Mouse (Mus musculus) c-Kit-positive CD71-negative TER-119-negative erythroid progenitor cells, embryonic 14.5 days (primary cell): ENCODE measurements around the gene Tstd1.

Source experiments
- DNase-seq: peaks from one replicate; pipeline ENCODE4 v3.0.0-alpha.2; 2013; ENCODE audit warnings: low read depth

The Tstd1 gene

DNA sequence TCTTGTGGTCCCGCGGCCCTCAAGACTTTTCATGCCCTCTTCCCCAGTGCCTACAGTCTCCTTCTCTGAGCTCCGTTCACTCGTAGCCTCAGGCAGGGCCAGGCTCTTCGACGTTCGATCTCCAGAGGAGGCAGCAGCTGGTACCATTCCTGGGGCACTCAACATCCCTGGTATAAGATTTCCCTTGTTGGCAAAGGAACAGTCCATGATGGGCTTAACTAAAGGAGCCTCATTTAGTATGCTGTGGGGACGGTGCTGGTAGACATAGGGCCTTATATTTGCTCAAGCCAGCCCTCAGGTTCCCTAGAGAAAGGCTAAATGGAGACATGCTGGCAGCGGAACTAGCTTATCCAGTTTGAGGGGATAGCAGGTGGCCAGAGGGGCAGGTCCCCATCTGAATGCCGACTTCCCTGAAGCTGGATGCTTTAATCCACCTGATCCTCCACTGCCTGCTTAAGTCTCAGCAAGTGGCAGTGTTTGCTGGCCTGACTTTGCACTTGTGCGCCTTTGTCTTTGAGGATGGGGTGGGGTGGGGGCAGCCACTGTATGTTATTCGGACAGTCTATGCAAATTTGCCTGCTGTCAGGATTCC lies 715 bp downstream of the Tstd1 start:
- no peak for DNase-seq

DNA sequence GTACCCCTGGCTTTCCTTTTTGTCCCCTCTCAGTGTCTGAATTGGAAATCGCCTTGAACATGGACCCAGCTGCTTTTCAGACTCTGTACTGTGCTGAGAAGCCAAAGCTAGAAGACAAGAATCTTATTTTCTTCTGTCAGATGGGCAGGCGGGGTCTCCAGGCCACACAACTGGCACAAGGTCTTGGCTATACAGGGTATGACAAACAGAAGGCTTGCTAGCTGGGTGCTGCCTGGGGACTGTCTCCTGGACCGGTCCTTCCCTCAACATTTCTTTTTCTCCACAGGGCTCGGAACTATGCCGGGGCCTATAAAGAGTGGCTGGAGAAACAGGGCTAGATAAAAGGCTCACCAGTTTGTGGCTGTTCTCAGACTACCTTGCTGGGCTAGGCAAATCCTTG lies 1.2 kb downstream of the Tstd1 start:
- DNase-seq: no peak

GRCm38 (mm10) chr1:171422504-171423095 lies 3.9 kb downstream of the Tstd1 start:
- DNase-seq: no peak

DNA sequence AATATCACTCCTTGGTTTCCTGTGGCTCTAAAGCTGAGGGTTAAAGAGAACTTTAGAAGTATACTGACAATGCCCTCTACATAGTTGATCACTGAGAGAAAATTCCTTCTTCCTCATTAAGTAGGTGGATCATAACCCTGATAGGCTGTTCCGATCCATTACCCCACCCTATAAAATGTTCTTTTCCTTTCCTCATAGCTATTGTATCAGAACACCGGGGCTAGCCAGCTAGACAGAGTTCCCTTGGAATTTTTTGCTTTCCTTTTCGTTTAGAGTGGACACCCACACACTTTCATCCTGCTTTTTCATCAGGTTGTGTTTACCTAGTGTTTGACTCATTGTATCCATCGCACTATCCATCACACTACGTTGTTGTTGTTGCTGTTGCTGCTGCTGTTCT lies 6.0 kb downstream of the Tstd1 start:
- DNase-seq: no peak

DNA sequence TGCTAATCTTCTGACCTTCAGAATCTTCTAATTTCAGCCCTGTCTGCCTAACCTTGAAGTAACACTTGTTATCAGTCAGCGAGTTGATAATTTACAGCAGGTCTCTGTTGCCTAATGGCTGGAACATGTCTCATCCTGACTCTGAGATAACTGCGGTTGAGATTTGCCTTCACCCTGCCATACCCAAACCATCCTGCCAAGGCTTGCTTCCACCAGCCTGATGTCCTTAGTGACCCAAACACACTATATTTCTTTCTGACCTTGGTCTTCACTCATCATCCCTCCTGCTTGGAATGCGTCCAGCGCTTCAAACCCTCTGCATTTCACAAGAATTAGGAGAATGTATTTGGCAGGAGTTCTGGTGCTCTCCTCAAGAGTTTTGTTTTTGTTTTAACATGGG lies 6.5 kb downstream of the Tstd1 start:
- DNase-seq: no peak

GRCm38 (mm10) chr1:171432158-171432557 lies 13.5 kb downstream of the Tstd1 start:
- no peak for DNase-seq

- no peak for DNase-seq
Measured at GRCm38 (mm10) chr1:171435288-171435814, 16.7 kb downstream of the Tstd1 start.

DNA sequence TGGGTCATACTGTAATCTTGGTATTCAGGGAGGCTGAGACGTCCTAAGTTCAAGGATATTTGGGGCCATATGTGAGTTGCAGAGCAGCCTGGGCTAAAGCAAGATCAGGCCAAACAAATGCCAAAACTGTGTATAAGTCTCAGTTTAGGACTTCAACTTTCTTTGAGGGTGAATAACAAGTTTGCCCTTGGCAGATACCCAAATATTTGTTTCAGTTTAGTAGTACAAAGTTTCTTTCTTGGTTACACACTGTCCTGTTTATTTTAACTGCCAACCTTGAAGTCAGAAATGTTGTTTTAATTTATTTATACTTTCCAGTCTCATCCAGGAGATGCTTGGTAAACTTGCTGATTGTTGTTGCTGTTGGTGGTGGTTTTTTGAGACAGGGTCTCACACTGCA lies 17.3 kb downstream of the Tstd1 start:
- no peak for DNase-seq

- DNase-seq: peak; percentile 57
Measured at GRCm38 (mm10) chr1:171437264-171438013, 18.8 kb downstream of the Tstd1 start, which contains the start of gene F11r. Gene F11r (plus strand): TSS chr1:171437535.

DNA sequence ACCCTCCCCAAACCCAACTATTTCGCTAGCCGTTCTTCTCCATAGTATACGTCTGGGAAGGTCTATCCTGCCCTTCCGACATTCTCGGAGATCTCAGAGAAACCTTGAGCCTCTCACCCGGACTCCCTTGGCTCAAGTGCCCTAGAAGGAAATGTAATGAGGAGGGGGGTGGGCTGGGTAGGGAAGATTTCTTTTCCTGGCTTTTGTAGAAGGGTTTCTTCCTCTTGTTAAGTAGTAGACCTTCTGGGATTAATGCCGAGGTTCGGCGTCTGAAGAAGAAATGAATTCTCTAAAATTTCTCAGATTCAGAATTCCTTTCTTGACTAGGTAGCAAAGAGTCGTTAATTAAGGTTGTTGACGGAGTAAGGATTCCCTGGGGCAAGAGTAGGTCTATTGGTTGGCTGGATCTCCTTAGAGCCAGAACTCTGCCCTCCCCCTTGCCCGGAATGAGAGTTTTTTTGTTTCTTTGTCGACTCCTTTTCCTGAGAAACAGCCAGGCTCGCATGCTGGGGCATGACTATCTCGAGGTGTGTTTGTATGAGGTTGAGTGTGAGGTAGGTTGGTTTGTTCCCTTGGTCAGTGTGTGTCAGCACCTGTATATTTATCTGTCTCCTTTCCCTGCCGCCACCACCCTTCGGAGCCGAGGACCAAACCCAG lies 19.5 kb downstream of the Tstd1 start:
- DNase-seq: no peak

DNA sequence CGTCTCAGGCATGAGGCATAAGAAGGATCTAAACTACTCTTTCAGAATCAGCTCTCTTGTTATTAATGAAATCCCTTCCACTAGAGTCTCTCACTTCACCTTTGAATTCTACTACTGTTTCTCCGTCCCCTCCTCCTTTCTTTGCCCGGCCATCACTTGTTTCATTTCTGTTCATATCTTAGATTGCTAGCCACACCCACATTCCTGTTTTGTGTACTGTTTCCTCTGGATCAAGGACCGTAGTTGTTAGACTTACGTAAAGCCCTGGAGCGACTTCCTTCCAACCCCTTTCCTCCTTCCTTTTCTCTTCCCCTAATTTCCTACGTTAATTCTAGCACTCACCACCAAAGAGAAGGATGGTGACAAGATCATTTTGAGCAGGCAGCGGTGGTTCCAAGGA lies 20.4 kb downstream of the Tstd1 start:
- DNase-seq: no peak

- no peak for DNase-seq
Measured at GRCm38 (mm10) chr1:171440025-171440725, 21.5 kb downstream of the Tstd1 start.

GRCm38 (mm10) chr1:171441466-171442412 lies 23.1 kb downstream of the Tstd1 start:
- DNase-seq: peak; percentile 32

DNA sequence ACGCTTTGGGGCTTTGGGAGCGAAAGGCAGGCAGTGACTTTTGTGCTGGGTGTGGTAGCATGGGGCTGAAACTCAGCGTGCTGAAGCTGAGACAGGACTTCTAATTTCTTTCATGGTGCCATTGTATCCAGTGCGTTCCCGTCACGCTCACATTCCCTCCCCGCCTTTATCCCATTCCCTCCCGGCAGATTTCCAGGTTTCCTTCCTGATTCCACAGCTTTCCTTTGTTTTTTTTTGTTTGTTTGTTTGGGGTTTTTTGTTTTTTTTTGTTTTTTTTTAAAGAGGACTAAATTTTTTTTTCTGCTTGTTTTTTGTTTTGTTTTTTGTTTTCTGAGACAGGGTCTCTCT lies 23.7 kb downstream of the Tstd1 start:
- DNase-seq: no peak

- DNase-seq: no peak
Measured at GRCm38 (mm10) chr1:171445050-171445449, 26.4 kb downstream of the Tstd1 start.

- DNase-seq: no peak
Measured at GRCm38 (mm10) chr1:171446854-171447253, 28.2 kb downstream of the Tstd1 start.

GRCm38 (mm10) chr1:171447692-171448091 lies 29.0 kb downstream of the Tstd1 start:
- DNase-seq: no peak

- DNase-seq: no peak
Measured at GRCm38 (mm10) chr1:171450062-171450461, 31.4 kb downstream of the Tstd1 start.

- DNase-seq: no peak
Measured at GRCm38 (mm10) chr1:171451001-171451400, 32.3 kb downstream of the Tstd1 start.

DNA sequence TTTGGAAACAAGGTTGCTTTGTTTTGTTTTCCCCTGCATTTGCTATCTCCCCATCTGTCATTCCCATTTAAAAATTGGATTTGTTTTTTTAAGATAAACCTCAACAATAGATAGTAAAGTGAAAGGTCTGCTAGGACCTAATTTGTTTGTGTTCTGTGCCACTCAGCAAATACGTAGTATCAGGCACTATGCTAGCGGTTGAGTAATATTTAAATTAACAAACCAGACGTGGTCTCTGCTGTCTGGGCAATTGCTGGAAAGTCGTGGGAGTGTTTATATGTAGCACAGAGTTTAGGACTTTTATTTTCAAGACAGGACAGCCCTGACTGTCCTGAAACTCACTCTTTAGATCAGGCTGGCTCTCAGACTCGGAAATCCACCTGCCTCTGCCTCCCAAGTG lies 33.9 kb downstream of the Tstd1 start:
- DNase-seq: no peak

GRCm38 (mm10) chr1:171452923-171453322 lies 34.3 kb downstream of the Tstd1 start:
- no peak for DNase-seq
